Mouse (Mus musculus) right cerebral cortex, adult 18-20 months (tissue): ENCODE data around the gene Casr.

Experiments
- DNase-seq: peaks from one replicate; pipeline ENCODE4 v3.0.0; 2022; ENCODE audit warnings: mixed read lengths

The Casr gene

GRCm38 (mm10) chr16:36561386-36562338 is at the start of gene Casr:
Gene Casr (minus strand): TSS chr16:36562141.
- no peak for DNase-seq

DNA sequence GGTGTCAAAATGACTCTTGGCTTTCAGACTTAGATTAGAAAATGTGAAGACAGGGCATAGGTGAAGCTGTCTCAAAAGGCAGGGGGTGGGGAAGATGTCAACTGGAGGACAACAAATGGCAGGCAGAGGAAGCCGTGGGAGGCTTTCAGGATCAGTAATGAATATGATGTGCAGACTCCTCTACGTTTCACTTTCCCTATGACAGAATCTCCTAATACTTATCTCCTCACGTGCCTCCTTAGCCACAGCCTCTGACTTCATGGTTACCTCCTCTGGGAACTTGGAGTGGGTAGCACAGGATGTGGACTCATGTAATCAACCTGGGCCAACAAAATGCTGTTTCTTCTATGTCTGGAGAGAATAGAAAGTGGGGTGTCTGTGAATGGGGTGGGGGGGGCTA is 40.7 kb upstream of the Casr start:
- no peak for DNase-seq

GRCm38 (mm10) chr16:36598265-36598664 is 36.3 kb upstream of the Casr start:
- DNase-seq, result no peak

DNA sequence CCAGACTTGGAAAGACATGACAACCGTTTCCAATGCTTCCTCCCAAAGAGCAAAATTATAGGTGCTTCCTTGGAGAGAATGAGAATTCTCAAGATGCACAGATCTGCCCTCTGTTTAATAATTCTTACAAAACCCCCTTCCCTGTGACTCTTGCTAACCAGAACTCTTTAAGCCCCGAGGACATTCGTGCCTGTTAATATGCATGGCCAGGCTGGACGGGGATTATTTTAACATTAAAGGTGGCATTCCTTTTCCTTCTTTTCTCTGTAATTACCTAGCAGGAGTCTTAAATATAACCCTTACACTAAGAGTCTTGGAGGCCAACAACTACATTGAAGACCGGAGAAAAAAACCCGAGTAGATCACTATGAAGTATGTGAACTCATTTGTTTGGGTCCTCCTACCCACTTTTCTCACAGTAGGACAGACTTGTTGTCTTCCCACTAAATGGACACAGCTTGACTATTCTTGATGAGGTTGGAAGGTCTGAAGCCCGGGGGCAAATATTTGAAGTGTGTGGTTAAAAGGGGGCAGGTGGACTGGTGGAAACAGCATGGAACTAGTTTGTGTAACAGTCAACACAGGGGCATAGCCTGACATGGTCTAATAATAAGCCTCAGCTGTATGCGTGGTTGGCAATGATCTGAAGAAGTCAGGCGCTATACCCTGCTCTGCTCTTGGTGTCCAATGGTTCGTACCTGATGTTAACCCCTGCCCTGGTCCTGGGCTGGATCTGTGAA is 34.9 kb upstream of the Casr start:
- DNase-seq, result no peak

GRCm38 (mm10) chr16:36589898-36590297 is 28.0 kb upstream of the Casr start:
- no peak for DNase-seq

- no peak for DNase-seq
Observed at GRCm38 (mm10) chr16:36587971-36588370, 26.0 kb upstream of the Casr start.

DNA sequence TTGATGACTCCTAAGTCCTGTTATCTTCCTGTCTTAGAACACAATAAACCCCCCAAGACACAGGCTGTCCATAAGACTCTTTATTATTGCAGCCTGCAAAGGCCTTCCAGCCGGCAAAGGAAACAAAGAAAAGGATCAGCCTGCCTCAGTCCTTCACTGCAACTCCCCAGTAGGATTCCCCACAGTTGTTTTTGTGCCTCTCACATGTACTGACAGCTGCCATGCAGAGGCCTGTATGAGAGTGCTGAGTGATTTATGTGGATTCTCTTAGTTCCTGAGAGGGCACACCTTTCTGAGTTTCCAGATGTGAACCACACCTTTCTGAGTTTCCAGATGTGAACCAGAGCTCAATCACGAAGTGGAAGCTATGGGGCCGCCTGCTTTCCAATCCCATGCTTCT is 20.1 kb upstream of the Casr start:
- no peak for DNase-seq

- peak; percentile 14 for DNase-seq
Observed at GRCm38 (mm10) chr16:36571942-36572341, 10.0 kb upstream of the Casr start.

- no peak for DNase-seq
Observed at GRCm38 (mm10) chr16:36559573-36559972, 2.4 kb downstream of the Casr start.

DNA sequence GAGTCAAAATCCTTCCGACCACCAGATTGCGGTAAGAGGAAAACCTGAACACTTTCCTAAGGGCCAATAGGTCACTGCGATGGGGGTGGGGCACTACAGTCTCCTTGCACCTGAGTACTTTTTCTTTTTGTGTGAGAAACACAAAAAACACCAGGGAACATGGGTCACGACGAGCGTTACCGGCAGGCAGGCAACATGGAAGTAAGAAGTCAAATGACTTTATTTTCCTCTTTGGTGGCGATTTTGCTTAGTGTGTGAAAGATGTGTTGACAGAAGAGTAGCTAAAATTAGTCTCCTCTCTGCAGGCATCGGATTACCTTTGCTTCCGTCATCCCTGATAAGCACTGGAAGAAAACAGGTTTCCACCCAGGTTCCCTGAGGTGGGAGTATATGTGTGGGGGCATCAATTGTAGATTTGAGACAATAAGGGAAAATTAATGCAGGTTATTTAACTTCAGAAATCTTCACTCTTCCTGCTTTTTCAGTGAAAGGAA is 6.2 kb downstream of the Casr start:
- no peak for DNase-seq

DNA sequence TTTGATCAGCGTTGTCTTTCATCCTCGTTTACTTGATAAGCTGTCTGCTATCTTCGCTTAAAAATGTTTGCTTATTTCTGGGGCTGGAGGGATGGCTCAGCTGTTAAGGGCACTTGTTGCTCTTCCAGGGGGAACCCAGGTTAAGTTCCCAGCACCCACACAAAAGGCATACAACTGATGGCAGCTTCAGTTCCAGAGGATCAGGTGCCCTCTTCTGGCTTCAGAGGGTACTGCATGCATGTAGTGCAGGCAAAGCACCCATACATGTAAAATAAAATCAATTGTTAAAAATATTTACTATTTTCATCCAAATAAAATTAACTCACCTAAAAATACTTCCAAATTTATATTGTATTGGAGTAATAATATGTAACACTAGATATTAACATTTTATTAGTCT is 8.3 kb downstream of the Casr start:
- DNase-seq, result no peak

GRCm38 (mm10) chr16:36545333-36545732 is 16.6 kb downstream of the Casr start:
- no peak for DNase-seq

DNA sequence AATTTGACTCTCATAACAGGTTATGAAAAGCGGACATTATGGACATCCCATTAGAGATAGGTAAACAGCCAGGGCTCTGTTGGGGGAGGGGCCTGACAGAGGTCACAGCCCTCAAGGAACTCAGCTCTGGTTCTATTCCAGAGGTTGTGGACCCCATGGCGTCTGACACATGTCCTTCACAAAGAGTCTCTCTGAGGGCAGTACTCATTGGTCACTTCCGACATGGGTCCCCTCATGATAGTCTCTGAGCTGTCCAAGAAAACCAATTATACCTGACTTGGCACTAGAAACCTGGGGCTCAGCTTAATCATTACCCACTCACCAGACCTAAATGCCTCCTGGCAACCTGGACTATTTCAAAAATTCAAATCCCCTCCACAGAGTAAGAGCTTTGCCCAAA is 18.9 kb downstream of the Casr start:
- DNase-seq, result no peak

- no peak for DNase-seq
Observed at GRCm38 (mm10) chr16:36540834-36541233, 21.1 kb downstream of the Casr start.

- no peak for DNase-seq
Observed at GRCm38 (mm10) chr16:36532981-36533687, 28.8 kb downstream of the Casr start.

DNA sequence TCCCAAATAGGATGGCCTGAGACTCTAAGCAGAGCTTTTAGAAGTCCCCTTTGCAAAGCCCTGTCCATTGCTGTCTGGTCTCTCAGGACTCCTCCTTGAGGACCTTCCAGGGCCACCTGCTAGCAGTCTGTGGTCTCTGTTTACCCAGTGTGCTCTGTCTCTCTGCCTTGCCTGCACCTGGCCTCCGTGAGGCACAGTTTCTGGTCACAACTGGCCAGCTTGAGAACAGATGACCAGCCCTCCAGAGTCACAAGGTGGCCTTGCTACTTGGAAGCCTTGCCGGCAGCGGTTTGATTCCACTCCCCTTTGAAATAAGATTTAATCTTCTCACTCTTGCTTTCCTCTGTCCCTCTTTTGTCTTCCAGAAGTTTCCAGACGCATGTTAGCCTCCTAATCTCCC is 29.9 kb downstream of the Casr start:
- no peak for DNase-seq

- DNase-seq, result no peak
Observed at GRCm38 (mm10) chr16:36531630-36532029, 30.3 kb downstream of the Casr start.

GRCm38 (mm10) chr16:36530566-36531552 is 31.1 kb downstream of the Casr start:
- DNase-seq, result peak; percentile 5

- DNase-seq, result no peak
Observed at GRCm38 (mm10) chr16:36528822-36529221, 33.1 kb downstream of the Casr start.

DNA sequence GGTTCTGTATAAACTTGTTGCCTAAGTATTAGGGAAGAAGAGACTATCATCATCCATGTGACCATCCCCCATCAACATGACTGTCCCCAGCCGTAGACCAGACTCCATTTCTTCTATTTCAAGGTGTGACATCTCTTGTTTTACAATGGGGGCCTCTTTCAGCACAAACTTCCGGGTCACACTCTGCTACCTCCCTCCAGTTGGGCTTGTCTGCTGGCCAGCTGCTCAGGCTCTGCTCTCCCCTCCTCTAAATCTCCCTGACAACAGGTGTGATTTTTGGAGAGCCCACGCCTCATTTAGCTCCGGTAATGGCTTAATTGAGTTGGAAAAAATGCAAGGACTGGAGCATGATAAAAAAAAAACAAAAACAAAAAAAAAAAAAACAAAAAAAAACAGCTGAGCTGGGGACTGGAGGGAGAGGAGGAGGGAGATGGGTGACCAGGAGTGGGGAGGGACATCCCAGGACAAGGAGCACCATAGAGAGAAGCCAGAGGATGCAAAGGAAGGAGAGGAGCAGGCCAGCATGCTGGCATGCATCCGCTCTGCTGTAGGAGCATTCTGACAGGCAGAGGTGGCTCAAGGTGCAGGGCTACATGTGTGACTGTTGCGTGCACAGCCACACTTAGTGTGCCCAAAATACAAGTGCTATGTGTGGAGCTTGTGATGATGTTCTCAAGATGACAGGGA is 35.2 kb downstream of the Casr start:
- DNase-seq, result no peak

GRCm38 (mm10) chr16:36523095-36523494 is 38.8 kb downstream of the Casr start:
- no peak for DNase-seq
